Mouse (Mus musculus): ENCODE measurements at regions not wholly inside any gene's neighbourhood (a gene's known extent, or its start where the extent isn't known, plus 50 kb on each side); places are given as distances from the start of the nearest gene placed in this dataset.

DNA sequence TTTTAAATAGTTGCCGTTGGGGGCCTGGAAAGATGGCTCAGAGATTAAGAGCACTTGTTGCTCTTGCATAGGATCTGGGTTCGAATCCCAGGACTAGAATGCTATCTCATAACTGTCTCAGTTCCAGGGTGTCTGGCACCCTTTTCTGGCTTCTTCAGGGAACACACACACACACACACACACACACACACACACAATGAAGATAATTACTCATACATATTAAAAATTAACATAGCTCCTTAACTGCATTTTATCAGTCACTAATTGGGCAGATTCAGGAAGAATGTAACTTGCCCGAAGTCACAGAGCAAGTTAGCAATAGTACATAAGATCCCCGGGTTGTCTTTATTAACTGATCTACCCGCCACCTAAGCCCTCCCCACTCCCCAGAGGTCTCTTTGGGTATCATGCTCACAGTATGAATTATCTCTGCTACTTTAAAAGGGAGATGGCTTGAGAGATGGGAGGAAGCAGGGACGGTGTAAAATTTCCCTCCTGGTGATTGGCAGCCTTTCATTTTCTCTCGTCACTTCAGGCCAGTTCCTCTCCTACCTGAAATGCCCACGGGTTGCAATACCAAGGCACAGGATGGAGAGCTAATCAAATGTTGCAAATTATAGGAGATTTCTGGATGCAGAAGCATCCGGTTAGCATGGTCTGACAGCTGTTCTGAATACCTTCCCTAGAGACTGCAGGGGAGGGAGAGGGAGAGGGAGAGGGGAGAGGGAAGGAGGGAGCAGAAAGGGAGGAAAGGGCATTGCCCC lies 258.3 kb downstream of the Cd83 start:
- DNase-seq: no peak

DNA sequence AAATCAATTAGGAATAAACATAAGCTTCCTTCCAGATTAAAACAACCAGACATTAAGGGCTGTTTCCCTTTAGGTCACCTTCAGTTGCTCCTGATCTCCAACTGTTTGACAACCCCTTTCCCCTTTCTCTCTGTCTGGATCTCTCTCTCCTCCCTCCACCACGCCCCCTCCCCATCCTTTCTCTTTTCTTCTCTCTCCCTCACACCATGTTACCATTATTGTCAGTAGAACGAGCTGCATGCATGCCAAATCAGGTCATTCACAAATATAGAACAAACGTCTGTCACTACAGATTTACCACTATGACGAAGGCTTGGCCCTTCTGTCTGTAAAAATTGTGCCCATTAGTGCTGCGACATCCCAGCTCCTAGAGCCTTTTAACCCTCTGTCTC lies 258.9 kb downstream of the Cd83 start:
- DNase-seq: peak; percentile 34

DNA sequence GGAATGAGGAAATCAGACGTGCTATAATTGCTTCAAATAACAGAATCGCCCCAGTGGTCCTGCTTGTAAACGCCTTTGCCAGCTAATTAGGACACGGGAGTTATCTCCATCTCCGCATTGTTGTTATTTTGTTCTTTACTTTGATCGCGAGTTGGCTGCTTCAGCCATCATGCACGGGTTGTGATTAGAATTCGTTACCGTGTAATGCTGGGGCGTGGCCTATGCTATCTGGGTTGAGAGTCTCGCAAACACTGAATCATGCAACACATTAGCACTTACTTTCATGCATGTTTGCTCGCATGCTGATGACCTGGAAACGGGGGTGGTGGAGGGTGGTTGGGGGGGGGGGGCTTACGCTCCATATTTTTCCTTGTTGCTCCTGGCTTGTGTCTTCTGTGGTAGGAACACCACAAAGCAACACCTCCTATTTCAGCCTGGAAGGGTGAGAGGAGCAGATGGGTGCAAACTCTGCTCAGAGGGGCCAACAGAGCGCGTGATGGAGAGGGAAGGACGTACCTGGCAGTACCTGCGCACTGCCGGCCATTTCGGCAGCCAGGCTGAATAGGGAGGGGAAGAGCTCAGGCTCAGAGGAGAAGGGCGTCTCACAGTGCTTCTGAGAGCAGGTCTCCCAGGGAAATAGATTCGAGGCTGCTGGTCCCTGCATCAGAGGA lies 260.1 kb downstream of the Cd83 start:
- no peak for DNase-seq

DNA sequence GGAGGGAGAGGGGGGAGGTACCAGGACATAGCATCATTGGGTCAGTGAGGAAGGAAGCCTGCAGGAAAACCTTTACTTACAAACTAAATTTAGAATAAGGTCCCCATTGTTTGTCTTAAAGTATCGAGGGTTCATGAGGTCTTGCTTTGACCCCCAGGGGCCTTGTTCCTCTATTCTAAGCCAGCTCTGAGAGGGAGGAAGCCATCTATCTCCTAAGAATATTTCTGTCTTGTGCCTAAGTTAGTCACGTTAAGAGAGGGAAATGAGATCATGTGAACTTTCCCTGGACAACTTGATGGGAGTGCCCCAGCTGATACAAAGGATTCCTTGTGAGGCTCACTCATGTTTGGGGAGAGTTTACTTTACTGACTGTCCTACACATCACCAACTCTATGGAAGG lies 261.9 kb downstream of the Cd83 start:
- no peak for DNase-seq

DNA sequence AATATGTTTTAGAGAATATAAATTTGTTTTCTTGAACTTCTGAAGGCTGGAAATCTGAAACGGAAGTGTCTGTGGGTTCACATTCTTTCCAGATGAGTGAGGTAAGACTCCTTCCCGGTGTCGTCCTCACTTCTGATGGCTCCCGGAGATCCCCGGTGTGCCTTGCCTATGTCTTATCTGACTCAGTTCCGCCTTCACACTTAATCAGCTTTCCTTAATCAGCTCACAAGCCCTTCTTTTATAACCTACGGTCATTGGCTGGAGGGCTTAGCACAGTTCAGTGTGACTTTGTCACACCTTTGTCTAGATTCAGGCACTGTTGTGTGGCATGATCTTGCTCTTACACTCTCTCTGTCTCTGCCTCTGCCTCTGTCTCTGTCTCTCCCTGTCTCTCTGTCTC lies 269.6 kb downstream of the Cd83 start:
- no peak for DNase-seq

DNA sequence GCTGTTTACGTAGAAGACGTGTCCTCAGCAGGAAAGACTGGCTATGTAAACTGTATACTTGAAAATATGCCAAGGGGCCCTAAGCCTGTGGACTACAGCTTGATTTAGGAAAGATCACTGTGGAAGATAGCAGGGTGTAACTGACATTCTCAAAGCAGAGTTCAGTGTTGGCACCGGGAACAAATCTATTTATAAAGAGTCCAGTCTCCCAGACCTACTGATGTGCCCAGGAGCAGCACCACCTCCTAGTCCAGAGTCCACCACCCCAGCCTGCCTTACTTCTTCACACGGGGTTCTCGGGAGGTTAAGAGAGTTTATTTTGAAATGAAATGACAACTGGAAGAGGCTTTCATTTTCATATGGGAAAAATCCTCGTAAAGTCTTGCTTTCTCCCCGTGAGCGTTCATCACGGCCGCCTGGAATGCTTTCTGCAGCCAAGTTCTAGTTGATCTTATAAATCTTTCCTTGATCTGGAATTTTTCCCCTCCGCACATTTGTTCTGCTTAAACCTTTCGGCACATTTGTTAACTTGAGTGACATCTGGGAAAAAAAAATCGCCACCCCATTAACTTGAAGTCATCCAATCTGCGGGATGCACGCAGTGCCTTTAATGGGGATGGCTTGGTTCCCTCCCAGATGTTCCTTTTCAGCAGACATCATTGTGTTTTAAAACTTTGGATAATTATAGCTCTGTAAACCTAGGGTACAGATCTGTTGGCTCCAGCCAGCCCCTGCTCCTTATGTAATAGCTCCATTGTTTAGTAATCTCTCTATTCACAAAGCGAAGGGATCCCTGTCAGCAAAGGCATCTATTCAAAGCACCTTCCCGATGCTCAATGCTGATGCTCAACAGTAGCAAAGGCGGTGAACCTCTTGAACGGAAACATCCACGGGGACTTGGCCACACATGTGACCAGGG lies 271.3 kb downstream of the Cd83 start:
- DNase-seq: peak; percentile 48

DNA sequence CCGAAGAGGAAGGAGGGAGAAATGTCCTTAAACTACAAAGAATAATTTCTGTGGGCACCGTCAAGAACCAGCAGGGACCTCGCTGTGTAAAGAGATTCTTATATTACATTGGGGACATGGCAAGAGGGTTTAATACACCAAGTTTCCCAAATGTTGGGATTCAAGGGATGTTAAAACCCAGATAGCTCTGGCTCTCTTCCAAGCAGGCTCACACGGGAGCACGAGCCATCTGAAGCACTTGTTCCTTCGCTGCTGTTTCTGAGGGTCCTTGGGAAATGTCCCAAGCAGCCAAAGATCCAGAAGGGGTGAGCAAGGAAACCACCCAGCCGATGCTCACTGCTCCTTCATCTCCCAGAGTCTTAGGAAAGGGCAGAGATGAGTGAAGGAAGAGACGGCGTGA lies 272.1 kb downstream of the Cd83 start:
- no peak for DNase-seq

DNA sequence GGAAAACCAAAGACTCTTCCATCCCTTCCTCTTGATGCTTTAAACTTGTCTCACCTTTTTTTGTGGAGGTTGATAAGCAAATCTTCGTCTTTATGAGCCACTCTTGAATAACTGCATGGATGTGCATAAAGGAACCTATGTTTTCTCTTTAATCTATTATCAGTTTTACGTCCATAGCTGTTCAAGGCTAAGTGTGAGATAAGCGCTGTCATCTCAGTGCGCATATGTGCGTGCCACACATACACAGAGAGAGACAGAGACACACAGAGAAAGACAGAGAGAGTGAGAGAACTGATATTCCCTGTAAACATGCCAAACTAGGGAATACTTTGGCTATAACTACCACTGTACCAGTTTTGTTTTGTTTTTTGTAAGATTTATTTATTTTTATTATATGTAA lies 273.0 kb downstream of the Cd83 start:
- DNase-seq: no peak

DNA sequence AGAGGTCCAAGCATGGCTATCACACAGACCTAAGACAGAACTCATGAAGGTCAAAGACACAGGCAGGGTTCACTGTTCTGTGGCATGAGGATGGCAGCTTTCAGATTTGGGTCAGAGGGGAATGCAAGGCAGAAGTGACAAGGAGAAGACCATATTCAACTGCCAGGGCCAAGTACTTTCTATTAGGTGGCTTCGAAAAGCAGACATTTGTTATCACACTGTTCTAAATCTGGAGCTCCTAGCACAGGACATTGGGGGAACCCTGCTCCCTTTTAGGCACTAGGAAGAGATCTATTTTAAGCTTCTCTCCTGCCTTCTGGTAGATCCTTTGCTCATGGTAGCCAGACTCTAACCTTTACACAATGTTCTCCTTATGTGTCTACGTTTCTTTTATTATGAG lies 273.7 kb downstream of the Cd83 start:
- no peak for DNase-seq

DNA sequence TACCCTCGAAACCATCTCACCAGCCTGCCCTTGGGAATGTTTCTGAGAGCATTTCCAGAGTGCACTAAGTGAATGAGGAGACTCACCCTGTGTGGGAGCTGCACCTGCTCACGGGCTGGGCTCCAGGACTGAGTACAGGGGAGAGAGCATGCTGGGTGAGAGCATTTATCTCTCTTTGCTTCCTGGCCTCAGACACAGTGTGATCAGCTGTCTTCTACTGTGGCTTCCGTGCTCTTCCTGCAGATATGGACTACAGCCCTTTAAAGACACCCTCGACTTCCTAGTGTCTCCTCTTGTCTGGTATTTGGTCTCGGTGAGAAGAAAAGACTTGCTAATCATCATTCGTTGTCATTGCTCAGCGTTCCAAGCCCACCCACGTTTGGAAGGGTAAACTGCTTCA lies 274.9 kb downstream of the Cd83 start:
- DNase-seq: no peak

DNA sequence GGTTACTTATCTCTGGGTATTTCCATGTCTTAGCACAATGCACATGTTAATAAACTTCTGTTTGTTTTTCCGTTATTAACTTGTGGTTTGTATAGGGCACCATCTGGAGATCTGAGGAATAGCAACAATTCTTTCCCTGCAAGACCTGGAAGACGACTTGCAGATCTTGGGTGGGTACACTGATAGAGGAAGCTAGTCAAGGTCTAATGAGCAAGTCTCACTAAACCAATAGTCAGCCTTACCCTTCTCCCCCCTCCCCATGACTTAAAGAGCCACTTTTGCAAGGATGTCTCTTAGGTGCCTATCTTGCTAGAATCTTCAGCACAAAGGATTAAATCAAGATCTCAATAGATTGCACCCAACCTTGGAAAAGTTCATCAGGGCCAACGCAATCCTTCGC lies 276.7 kb downstream of the Cd83 start:
- DNase-seq: no peak

DNA sequence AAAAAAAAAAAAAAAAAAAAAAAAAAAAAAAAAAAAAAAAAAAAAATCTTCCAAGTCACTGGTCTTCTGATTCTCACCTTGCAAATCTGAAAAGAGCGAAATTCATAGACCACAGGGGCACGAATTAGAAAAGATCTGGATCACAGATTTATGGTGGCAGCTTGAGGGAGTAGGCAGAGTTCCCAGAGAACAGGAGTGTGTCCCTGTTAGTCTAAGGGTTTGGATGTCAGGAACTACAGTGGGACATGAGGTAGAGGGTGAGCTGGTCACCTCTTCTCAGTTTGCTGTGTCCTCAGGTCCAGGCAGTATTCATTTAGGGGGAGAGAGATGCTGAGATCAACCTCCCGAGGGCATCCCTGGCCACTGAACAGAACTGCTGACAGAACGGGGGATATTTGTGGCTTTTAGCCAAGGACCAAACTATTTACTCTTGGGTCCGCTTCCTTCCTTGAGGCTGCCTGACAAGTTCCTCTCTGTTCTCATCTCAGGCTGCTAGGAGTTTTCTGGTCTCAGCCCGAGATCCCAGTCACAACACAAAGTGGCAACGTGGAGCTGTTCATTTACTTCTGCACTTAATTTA lies 277.2 kb downstream of the Cd83 start:
- peak; percentile 26 for DNase-seq

DNA sequence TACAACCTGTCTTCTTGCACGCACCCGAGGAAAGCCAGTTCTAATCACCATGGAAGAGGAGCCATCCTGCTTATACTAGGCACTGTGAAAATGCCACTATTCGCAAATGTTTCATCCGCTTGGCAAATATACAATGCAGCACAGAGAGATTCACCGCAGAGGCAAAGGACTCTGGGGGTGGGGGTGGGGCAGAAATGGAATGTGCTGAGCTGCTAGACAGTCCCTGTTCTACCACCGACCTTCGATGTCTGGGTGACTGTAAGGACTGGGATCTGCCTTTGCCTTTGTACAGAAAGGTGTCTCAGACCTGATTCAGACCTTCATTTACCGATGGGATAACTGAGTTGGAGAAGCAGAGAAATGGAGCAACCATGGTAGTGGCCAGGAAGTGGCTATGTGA lies 278.7 kb downstream of the Cd83 start:
- DNase-seq: no peak

DNA sequence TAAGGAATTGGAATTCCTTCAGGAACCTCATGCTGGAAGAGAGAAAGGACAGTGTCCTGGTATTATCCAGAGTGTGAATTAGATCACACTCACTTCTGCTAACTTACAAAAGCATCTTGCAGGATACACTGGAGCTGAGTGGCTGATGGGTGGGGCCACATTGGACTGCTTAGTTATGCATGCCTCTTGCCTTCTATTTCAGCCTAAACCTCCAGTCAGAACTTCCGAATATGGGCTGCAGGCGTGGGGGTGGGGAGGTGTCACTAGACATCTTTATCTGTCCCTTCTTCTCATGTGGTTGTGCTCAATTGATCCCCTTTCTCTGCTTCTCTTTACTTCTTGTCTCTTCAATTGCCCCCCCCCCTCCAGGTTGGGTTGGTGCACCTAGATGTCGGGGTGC lies 279.5 kb downstream of the Cd83 start:
- no peak for DNase-seq

DNA sequence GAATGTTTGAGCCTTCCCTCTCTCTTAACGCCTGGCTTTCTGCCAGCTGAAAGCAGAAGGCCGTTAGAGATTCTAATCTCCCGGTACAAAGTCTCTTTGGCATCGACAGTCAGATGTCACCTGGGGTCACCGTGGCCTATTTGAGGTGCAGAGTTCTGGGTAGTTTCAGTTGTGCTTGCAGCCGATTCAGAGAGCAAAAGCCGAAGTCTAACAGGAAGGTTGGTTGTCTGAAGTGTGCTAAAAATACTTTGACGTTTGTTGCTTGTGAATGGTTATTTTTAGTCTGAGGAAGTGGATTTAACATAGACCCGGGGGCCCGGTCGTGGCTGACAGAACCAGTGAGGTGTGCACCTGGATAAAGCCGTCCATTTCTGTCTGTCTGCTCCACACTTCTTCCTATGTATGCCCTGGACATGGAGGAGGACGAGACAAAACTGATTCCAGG lies 281.2 kb downstream of the Cd83 start:
- DNase-seq: no peak

DNA sequence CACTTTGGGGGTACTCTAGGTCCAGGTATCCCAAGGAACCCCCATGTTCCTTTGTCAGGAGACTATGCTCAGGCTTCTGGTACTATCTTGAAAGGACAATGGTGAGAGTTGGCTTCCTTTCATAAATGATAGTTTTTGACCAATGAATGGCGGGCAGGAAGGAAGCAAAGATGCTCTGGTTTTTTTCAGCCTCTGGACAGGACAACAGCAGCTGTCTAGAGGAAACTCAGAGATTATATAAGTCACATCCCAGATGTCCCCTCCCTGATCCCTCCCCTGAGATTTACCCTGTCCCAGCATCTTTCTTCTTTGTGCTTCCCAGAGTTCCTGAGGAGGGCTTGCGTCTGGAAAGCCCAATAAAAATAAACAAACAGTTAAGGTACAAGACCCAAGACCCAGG lies 282.7 kb downstream of the Cd83 start:
- DNase-seq: no peak

DNA sequence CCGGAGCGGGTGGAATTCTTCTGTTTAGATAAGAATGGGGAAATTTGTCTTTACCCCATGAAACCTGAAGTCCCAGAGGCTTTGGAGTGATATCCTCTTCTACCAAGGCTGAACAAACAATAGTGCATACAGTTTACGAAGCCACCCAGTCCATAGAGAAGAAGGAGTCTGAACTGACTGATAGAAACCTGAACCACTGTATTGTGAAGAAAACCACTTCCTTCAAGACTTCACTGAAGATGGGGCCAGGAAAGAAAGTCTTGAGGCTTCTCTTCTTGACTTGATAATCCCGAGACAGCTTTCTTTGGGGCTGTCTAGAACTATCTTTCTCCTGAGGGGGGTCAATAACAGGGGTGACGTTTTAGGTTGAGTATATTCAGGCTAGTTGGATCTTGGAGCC lies 284.4 kb downstream of the Cd83 start:
- DNase-seq: no peak

DNA sequence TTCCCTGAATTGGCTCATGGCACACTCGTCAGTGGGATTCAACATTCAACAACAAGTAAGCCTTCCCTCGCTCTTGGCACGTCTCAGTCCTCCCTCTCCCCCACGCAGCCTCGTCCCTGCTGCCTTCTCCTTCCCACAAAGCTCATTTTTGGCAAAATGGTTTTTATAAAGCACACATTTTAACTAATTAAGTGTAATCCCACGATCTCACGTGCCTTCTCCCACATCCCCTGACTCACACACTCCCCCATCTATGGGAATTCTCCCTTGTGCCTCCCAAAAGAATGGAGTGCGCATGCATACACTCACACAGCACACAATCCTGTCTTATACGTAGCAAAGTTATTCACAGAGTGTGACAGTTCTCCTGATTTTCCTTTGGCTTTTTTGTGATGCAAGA lies 288.5 kb downstream of the Cd83 start:
- peak; percentile 85 for DNase-seq

DNA sequence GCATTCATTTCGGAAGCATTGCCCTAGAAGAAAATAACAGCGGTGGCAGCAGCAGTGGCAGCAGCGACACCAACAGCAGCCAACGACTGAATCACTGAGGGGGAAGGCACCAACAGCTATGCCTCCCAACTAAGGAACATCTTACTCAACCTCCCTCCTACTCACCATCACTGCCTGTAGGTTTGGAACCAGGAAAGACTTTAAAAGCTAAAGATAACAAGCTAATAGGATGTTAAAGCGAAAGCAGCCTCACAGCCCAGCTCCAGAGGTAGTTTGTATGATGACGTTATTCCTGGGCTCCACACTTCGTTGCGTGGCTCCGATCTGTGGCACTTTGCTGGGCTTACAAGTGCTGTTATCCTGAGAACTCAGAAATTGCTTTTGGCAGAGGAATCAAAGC lies 289.6 kb downstream of the Cd83 start:
- peak; percentile 80 for DNase-seq

DNA sequence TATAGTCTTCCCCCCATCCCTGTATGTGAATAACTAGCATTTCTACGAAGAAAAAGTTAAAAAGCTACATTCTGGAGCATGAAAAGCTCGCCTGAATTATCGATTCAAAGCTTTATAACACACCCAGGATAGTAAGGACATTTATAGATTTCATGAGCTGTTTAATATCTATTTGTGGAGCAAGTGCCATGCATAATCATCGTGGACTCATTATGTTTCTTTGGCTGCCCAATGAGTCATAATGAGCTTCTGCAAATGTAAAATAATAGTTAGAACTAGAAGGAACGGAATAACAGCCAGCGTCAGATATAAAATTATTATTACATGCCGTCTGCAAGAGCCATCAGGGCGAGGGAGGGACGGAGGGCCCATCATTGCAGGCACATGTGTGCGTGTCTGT lies 292.4 kb downstream of the Cd83 start:
- DNase-seq: peak; percentile 35

DNA sequence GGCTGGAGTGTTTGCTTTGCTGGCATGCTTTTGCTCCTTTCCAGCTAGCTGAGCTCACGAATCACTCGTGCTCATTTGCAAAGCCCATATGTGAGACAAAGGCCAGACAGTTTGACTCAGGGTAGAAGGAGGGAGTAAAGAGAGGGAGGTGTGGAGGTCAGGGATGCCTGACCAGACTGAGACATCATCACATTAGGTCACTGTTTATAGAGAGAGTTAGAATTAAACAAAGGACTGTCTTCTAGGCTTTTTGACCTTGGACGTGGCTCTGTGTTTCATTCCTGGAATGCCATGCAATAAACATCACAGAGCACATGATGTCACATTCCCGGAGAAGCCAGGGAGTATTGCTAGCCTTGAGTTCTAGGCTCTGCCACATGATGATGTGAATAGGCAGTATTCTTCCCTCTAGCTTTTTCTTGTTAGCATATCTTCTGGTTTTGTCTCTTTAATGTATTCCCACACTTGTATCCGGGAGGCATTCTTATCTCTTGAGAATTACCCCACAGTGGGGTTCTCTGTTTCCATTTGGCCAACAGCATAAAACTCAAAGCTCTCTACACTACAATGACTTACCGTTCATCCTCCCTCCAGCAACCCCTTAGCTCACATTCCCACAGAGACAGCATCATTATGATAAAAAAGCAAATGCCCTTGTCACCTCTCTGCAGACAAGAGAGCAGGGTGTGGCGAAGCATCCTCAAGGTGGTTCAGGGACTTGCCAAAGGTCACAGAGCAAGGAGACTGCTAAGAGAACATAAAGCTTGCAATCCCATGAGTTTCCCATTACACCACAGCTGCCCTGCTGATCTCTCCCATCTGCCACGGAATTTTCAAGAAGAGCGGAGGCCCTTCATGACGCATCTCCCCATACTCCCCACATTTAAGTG lies 301.3 kb downstream of the Cd83 start:
- DNase-seq: no peak

DNA sequence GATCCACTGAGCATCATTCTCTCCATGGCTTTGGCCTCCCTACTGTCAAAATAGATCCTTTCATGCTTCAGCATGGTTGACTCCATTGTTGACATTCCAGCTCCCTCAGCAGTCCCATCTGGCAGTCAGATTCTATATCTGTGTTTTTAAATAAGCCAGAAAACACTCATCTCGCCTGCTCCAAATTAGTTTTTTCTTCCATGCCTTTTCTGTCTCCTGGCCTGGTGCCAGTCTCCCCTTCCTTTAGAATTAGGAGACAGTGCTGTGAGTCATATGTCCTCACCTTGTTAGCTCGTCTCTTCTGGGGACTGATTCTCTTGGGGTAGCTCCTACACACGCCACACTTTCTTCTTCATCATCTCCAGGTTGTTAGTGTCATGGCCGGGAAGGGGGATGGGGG lies 302.2 kb downstream of the Cd83 start:
- peak; percentile 32 for DNase-seq
